ENCODE assay signal across 8 mouse cellular contexts in genomic region chr11:3805362-3805761, GRCm38 (mm10). TPM values are rescaled to one million over a fixed set of nuclear protein-coding genes. Genes with fewer than 3 reads are reported as not detected.
DNase-seq lines count a peak whose midpoint lies in the region; ATAC-seq and TF ChIP-seq lines count a peak whose summit lies in the region.

No protein-coding gene starts in this region.

- no peaks in the 10 kb centered on the region for H3K9me3 ChIP-seq in midbrain, embryonic 11.5 days (ENCODE audit: control insufficient read depth, low read length)
- H3K9me3 ChIP-seq in midbrain, embryonic 15.5 days, result no peaks in the 10 kb centered on the region

- H3K27me3 ChIP-seq in midbrain, embryonic 11.5 days (ENCODE audit: control insufficient read depth, insufficient read depth, low read length), result no peaks in the 10 kb centered on the region
- no peaks in the 10 kb centered on the region for H3K27me3 ChIP-seq in midbrain, embryonic 15.5 days (replicated peaks)

- no peak for ATAC-seq in midbrain, embryonic 11.5 days (ENCODE audit: low FRiP score)
- no peak for ATAC-seq in midbrain, embryonic 15.5 days (replicated peaks)
- ATAC-seq in granulocyte monocyte progenitor cell, adult 5-6 weeks (replicated peaks; ENCODE audit: poor library complexity, severe bottlenecking), result peak; percentile 56

- H3K9ac ChIP-seq in midbrain, embryonic 11.5 days (ENCODE audit: low read length), result no peak overlapping the region
- no peak overlapping the region for H3K9ac ChIP-seq in midbrain, embryonic 15.5 days

- DNase-seq in gastrocnemius, adult 2 months, result no peak
- DNase-seq in gastrocnemius, postnatal 4 days (ENCODE audit: low spot score in 2 of 2), result no peak
- peak; percentile 86 for DNase-seq in midbrain, embryonic 11.5 days (ENCODE audit: low spot score, missing footprints)
- DNase-seq in brain, adult 2 months (ENCODE audit: low read depth, low spot score), result peak; percentile 77
- peak; percentile 27 for DNase-seq in retina, postnatal 7 days (ENCODE audit: low read depth, low spot score)
- no peak for DNase-seq in urinary bladder, adult 18-20 months (ENCODE audit: low spot score in 2 of 2)

- WGBS in midbrain, embryonic 11.5 days, result 26% methylated on average over 3 of the region's 3 CpGs
- WGBS in midbrain, embryonic 15.5 days, result 31% methylated on average over 3 of the region's 3 CpGs

- H3K4me2 ChIP-seq in midbrain, embryonic 11.5 days, result no peak overlapping the region
- no peak overlapping the region for H3K4me2 ChIP-seq in midbrain, embryonic 15.5 days

- no peaks in the 10 kb centered on the region for H3K36me3 ChIP-seq in midbrain, embryonic 11.5 days (ENCODE audit: control insufficient read depth, insufficient read depth, low read length)
- no peaks in the 10 kb centered on the region for H3K36me3 ChIP-seq in midbrain, embryonic 15.5 days (replicated peaks)

- no peaks in the 10 kb centered on the region for H3K4me1 ChIP-seq in midbrain, embryonic 11.5 days (ENCODE audit: control insufficient read depth, insufficient read depth, low read length)
- no peaks in the 10 kb centered on the region for H3K4me1 ChIP-seq in midbrain, embryonic 15.5 days

- no peak overlapping the region for H3K27ac ChIP-seq in gastrocnemius, adult 2 months
- H3K27ac ChIP-seq in midbrain, embryonic 11.5 days (ENCODE audit: low read depth, low read length), result no peak overlapping the region
- H3K27ac ChIP-seq in midbrain, embryonic 15.5 days, result no peak overlapping the region

- H3K4me3 ChIP-seq in gastrocnemius, adult 2 months, result no peak overlapping the region
- no peak overlapping the region for H3K4me3 ChIP-seq in midbrain, embryonic 11.5 days (ENCODE audit: low read depth, low read length)
- no peak overlapping the region for H3K4me3 ChIP-seq in midbrain, embryonic 15.5 days

- intact Hi-C loops in gastrocnemius, adult 2 months (cut with DNase I), result loop anchor here (5.0 to 10.0 kb wide), 2 partner anchors 77 to 109 kb away; partner anchors contain the start of gene Slc35e4

- TF ChIP-seq CTCF in gastrocnemius, adult 2 months (IDR thresholded peaks at IDR 0.05), result peak; percentile 71

RNA-seq across cellular contexts. Expression of gene Osbp2, which starts 58.3 kb away (rescaled TPM):
- 1 to 10 TPM in 1 of 2 experiments, under 1 TPM in 1; 0.71 to 1.3 TPM for total RNA-seq in gastrocnemius, adult 2 months (2021)
- 1 to 10 TPM; 1.1 to 1.7 TPM for total RNA-seq in gastrocnemius, postnatal 4 days (2021)
- polyA plus RNA-seq in midbrain, embryonic 11.5 days (2014; fragmentation: Nextera tagmentation; extraction: Ambion mirVana), result 1.5 and 1.6 TPM in 2 replicates
- 33.5 and 36.2 TPM in 2 replicates for polyA plus RNA-seq in midbrain, embryonic 15.5 days (2015; fragmentation: Nextera tagmentation; extraction: Ambion mirVana)
- total RNA-seq in granulocyte monocyte progenitor cell, adult 5-6 weeks (2014; fragmentation: Nextera tagmentation), result 0.19 TPM in 1 of 2 replicates, not detected in the other
- total RNA-seq in granulocyte monocyte progenitor cell, adult 5-6 weeks (2017), result not detected in 2 replicates

Comparison
In these comparisons a context has a peak if more than half of its experiments do, and no peak if none do; other contexts are left out.
1. DNase-seq: peak in midbrain, embryonic 11.5 days (single experiment), brain, adult 2 months (single experiment) and retina, postnatal 7 days (single experiment); none in gastrocnemius, adult 2 months (single experiment), gastrocnemius, postnatal 4 days (0 of 2) and urinary bladder, adult 18-20 months (0 of 2).